Mouse (Mus musculus) ZHBTc4 (cell line): ENCODE results near the gene Set.
"Not testable (repeated sequence)": the region's sequence is repeated elsewhere in the genome, so short reads cannot be mapped to it uniquely, and the experiment has no call there.

Experiments
- DNase-seq: peaks from one replicate; pipeline ENCODE4 v3.0.0-alpha.2; 2011; ENCODE audit warnings: low read depth, low spot score

Gene Set

DNA sequence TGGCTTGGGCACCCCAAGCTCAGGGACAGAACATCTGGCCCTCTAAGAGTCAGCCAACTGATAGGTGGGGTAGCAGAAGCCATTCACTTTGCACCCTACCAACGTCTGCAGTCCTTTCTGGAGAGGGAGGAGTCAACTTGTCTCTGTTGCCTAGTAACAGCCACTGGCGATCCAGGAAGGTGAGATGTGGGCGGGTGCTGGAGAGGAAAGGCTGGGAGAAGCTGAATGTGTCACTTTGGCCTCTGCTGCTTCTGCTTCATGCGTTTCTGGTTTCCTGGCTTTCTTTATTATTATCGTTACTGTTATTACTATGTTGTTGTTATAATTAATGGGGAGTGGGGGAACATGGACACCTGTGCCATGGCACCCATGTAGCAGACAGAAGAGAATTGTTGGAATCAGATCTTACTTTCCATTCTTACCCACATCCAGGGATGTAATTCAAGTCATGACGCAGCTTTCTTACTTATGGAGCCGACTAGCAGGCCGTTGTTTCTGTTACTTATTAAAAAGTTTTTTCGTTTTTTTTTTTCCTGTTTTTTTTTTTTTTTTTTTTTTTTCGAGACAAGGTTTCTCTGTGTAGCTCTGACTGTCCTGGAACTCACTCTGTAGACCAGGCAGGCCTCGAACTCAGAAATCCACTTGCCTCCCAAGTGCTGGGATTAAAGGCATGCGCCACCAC lies at the start of gene Set:
TSS of gene Set (plus strand) at position 156 of the 682 bp plus-strand sequence.
- peak; percentile 93 for DNase-seq

DNA sequence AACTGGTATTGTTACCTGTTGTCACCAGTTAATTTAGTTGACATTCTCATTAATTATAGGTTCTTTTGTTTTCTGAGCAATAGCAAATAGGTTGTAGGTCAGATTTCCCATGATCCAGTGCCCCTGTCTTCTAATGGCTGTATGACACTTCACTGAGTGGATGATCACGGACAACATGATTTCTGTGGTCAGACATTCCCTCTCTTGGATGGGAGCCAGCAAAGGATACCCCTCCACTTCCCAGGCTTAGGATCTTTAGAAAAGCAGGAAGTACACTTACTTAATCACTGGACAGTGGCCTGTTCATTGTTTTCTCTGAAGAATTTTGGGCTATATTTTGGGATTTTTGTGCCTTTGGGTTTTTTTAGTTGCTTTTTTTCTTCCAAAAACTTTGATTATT lies 48.1 kb upstream of the Set start:
- no peak for DNase-seq

DNA sequence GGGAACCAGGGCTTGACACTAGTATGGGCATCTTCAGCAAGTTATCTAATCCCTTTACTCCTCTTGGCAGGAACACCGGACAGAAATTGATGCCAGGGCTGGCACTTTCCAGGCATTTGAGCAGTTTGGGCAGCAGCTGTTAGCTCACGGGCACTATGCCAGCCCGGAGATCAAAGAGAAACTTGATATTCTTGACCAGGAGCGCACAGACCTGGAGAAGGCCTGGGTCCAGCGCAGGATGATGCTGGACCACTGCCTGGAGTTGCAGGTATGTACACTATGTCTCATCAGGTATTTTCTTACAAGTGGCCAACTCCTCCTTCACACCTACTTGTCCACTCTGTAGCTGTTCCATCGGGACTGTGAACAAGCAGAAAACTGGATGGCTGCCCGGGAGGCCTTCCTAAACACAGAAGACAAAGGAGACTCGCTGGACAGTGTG lies 46.3 kb upstream of the Set start:
- no peak for DNase-seq

GRCm38 (mm10) chr2:30014326-30014966 lies 42.7 kb upstream of the Set start:
- DNase-seq, result no peak

- DNase-seq, result no peak
These were observed 31.7 kb upstream of the Set start for GRCm38 (mm10) chr2:30025454-30025853.

GRCm38 (mm10) chr2:30026997-30027396 lies 30.2 kb upstream of the Set start:
- no peak for DNase-seq

DNA sequence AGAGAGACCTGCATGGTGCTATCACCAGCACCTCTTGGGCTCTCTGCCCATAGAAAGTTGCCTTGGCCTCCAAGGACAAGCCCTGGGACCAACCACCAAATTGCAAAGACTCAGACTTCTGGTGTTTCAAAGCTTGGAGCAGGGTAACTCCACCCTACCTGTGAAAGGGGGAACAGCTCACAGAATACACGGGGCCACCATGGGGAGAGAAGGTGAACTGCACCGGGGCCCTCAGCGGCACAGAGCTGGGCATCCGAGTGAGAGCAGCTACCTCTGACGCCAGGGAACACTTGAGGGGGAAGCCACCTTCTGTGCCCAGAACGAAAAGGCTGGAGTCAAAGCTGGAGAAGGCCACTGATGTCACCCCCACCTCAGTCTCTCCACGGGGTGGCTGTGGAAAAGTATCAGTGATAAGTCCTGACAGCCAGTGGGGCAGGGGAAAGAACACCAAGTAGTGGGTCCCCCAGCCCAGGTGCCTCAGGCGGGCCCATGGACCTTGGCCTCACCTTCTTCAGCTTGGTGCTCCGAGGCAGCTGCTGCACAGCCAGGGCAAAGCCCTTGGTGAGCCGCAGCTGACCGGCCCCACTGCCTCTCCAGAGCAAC lies 24.8 kb upstream of the Set start:
- peak; percentile 74 for DNase-seq

- no peak for DNase-seq
These were observed 24.2 kb upstream of the Set start for GRCm38 (mm10) chr2:30032957-30033356.

DNA sequence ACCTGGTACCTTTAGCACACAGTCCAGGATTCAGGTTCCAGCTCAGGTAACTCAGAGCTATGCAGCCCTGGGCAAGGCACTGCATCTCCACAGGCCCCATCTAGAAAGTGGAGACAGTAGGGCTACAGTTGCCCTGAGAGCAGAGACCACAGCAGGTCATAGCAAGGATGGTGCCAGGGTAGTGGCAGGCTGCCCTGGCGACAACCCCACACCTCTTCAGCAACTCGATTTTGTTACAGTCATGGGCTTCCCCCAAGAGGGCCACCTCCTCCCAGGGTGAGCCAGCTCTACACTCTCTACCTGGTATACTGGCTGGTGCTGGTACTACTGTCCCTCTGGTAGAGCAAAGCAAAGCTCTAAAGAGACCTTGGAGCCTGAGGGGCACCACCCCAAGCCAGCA lies 19.4 kb upstream of the Set start:
- DNase-seq, result no peak

- DNase-seq, result no peak
These were observed 18.8 kb upstream of the Set start for GRCm38 (mm10) chr2:30038370-30038769.

DNA sequence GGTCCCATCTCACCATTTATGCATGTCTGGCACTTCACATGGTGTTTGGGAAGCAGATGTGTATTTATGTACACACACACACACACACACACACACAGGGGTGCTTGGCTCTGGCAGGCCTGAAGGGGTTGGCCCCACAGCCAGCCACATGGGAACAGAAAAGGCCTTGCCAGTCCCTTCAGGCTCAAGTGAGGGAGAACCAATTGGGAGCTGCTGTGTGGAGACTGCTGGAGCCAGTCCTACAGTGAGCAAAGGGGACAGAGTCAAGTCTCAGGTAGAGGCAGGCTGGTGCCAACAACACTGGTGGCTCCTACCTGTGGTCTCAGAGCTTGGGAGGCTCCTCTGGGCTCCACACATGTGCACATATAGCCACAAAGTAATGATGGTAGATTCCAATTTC lies 17.5 kb upstream of the Set start:
- no peak for DNase-seq

GRCm38 (mm10) chr2:30042445-30042844 lies 14.7 kb upstream of the Set start:
- peak; percentile 96 for DNase-seq

GRCm38 (mm10) chr2:30044550-30044949 lies 12.6 kb upstream of the Set start:
- DNase-seq, result peak; percentile 55

DNA sequence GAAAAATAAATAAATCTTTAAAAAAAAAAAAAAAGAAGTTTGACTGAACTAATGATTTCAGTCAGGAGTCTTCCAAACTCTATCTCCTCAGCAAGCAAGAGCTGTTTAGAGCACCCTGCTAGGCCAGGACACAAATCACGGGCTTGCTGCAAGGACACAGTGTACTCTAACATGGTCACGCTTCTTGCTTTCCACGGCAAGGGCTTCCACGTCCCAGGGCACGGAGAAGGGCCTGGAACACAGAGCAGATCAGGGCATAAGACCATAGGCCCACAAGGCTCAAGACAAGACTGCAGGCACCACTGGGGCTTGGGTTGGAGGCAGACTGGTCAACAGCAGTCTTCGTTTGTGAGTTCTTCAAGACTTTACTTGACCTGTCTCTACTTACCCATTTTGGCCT lies 10.1 kb upstream of the Set start:
- DNase-seq, result no peak

DNA sequence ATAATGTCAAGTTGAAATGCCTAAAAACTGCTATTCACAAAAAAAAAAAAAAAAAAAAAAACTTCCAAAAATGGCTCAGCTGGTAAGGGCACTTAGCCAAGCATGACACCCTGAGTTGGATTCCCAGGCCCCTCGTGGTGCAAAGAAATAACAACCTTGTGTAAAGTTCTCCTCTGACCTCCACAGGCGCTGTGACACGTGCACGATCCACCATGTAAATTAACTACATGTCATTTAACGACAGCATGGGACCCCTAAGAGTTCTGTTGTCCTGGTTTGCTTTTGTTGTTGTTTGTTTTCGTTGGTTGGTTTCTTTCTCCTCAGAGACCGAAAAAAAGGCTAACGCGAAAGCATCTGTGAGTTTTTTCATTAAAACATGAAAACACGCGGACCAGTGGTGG lies 9.1 kb upstream of the Set start:
- DNase-seq, result peak; percentile 62

GRCm38 (mm10) chr2:30048699-30049388 lies 8.3 kb upstream of the Set start, which contains the start of gene Wdr34:
Gene Wdr34, minus strand, starts transcription at chr2:30048881.
- peak; percentile 99 for DNase-seq

- DNase-seq, result no peak
These were observed 7.3 kb upstream of the Set start for GRCm38 (mm10) chr2:30049831-30050230.

GRCm38 (mm10) chr2:30051992-30052761 lies 5.0 kb upstream of the Set start:
- peak; percentile 66 for DNase-seq

DNA sequence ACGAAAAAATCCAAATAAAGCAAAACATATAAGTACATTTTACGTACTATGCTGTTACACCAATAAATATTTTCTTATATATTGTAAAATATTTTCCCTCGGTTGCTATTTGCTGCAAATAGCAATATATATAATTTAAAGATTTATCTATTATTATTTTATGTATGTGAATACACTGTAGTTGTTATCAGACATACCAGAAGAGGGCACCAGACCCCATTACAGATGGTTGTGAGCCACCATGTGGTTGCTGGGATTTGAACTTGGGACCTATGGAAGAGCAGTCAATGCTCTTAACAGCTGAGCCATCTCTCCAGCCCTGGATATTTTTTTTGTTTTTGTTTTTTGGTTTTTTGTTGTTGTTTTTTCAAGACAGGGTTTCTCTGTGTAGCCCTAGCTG lies 1.9 kb upstream of the Set start:
- DNase-seq, result not testable (repeated sequence)

GRCm38 (mm10) chr2:30056736-30057135 lies 442 bp upstream of the Set start:
- DNase-seq, result no peak

- peak; percentile 82 for DNase-seq
These were observed 1.2 kb downstream of the Set start for GRCm38 (mm10) chr2:30058418-30058817.
